Mouse (Mus musculus) bone marrow, adult 2 months (tissue): ENCODE measurements around the gene Med20.

Experiments used
- CTCF ChIP-seq: fragments of 200-500 bp; IDR thresholded peaks from 2 replicates; pipeline ENCODE4 v1.5.1; 2011; ENCODE audit warnings: low read length, control low read depth; ENCODE audit not compliant: control insufficient read depth, insufficient read depth
- POLR2A ChIP-seq: fragments of 200-500 bp; IDR thresholded peaks from 2 replicates; pipeline ENCODE4 v1.6.1; 2011; ENCODE audit warnings: low read depth, mild to moderate bottlenecking, control low read depth, low read length, borderline replicate concordance; ENCODE audit not compliant: control insufficient read depth

- TF ChIP-seq CTCF (no peak), POLR2A (no peak)
Measured at GRCm38 (mm10) chr17:47658741-47659243, 47.4 kb downstream of the Med20 start.
